9 mouse cellular contexts compared by ENCODE assay signal in genomic region chr15:78623426-78623825, GRCm38 (mm10). TPM values are rescaled to one million over a fixed set of nuclear protein-coding genes. Genes with fewer than 3 reads are reported as not detected.
A peak's percentile ranks its signal among the peaks of the same experiment; 100 is the strongest.
DNase-seq lines count a peak whose midpoint lies in the region; ATAC-seq and TF ChIP-seq lines count a peak whose summit lies in the region.
"Had no signal": no experiment of that assay in that cellular context is flagged by ENCODE, and none has a peak within 500 bp of the region (broad histone marks: within the 10 kb centered on the region; RNA-seq: fewer than 3 reads in every experiment).

No protein-coding gene starts in this region.

- 17% methylated on average over 5 of the region's 5 CpGs for WGBS in kidney, postnatal 0 days
- 21% methylated on average over 5 of the region's 5 CpGs for WGBS in liver, embryonic 11.5 days
- 9% methylated on average over 5 of the region's 5 CpGs for WGBS in neural tube, embryonic 14.5 days

- peak; percentile 15 to 65 for DNase-seq in urinary bladder, adult 18-20 months (ENCODE audit: low spot score in 2 of 2)
- no peak for DNase-seq in urinary bladder, postnatal 10 days (ENCODE audit: low spot score)
- DNase-seq in cerebellum, adult 18-20 months, result peak; percentile 54 to 73
- peak; percentile 63 for DNase-seq in forelimb bud, embryonic 11.5 days (ENCODE audit: low read depth, low spot score)
- peak; percentile 82 for DNase-seq in kidney, postnatal 0 days (ENCODE audit: low spot score)
- peak; percentile 64 for DNase-seq in liver, embryonic 11.5 days (ENCODE audit: low spot score)
- peak; percentile 89 for DNase-seq in testis, postnatal 10 days (ENCODE audit: low spot score)

- no peak overlapping the region for H3K4me2 ChIP-seq in kidney, postnatal 0 days (ENCODE audit: low read length)
- H3K4me2 ChIP-seq in liver, embryonic 11.5 days, result no peak overlapping the region
- H3K4me2 ChIP-seq in neural tube, embryonic 14.5 days (ENCODE audit: low read depth, low read length), result no peak overlapping the region
- H3K4me2 ChIP-seq: stomach, embryonic 15.5 days had no signal

- no peaks in the 10 kb centered on the region for H3K36me3 ChIP-seq in kidney, postnatal 0 days (ENCODE audit: insufficient read depth, low read length)
- no peaks in the 10 kb centered on the region for H3K36me3 ChIP-seq in liver, embryonic 11.5 days (ENCODE audit: control insufficient read depth, insufficient read depth, low read length)
- no peaks in the 10 kb centered on the region for H3K36me3 ChIP-seq in neural tube, embryonic 14.5 days (ENCODE audit: control insufficient read depth, insufficient read depth, low read length)
- H3K36me3 ChIP-seq: stomach, embryonic 15.5 days had no signal

- no peak overlapping the region for H3K9ac ChIP-seq in kidney, postnatal 0 days (ENCODE audit: low read depth, low read length)
- H3K9ac ChIP-seq in liver, embryonic 11.5 days (ENCODE audit: low read depth, low read length), result no peak overlapping the region
- no peak overlapping the region for H3K9ac ChIP-seq in neural tube, embryonic 14.5 days (replicated peaks; ENCODE audit: low read depth, low read length)
- H3K9ac ChIP-seq: stomach, embryonic 15.5 days had no signal

- no peak for ATAC-seq in kidney, postnatal 0 days (replicated peaks; ENCODE audit: low FRiP score, low read depth)
- no peak for ATAC-seq in liver, embryonic 11.5 days (replicated peaks; ENCODE audit: low FRiP score)
- peak; percentile 12; the same call in 1 of the 2 replicates for ATAC-seq in neural tube, embryonic 14.5 days (ENCODE audit: low read depth)

- no peaks in the 10 kb centered on the region for H3K9me3 ChIP-seq in kidney, postnatal 0 days (replicated peaks; ENCODE audit: low read length)
- H3K9me3 ChIP-seq in liver, embryonic 11.5 days (ENCODE audit: control insufficient read depth, low read length), result no peaks in the 10 kb centered on the region
- no peaks in the 10 kb centered on the region for H3K9me3 ChIP-seq in neural tube, embryonic 14.5 days (ENCODE audit: control insufficient read depth, low read length)
- H3K9me3 ChIP-seq: stomach, embryonic 15.5 days had no signal

- H3K4me3 ChIP-seq in kidney, postnatal 0 days (replicated peaks; ENCODE audit: low read depth, low read length), result no peak overlapping the region
- H3K4me3 ChIP-seq in liver, embryonic 11.5 days (ENCODE audit: low read depth, low read length), result no peak overlapping the region
- no peak overlapping the region for H3K4me3 ChIP-seq in neural tube, embryonic 14.5 days (ENCODE audit: low read depth, low read length)
- H3K4me3 ChIP-seq: stomach, embryonic 15.5 days had no signal

- no peaks in the 10 kb centered on the region for H3K4me1 ChIP-seq in kidney, postnatal 0 days (replicated peaks; ENCODE audit: insufficient read depth, low read length)
- H3K4me1 ChIP-seq in liver, embryonic 11.5 days (replicated peaks; ENCODE audit: control insufficient read depth, insufficient read depth, low read length), result no peaks in the 10 kb centered on the region
- H3K4me1 ChIP-seq in neural tube, embryonic 14.5 days (ENCODE audit: control insufficient read depth, insufficient read depth, low read length), result no peaks in the 10 kb centered on the region; the same call in 1 of the 2 replicates

- peaks cover 2% of the 10 kb centered on the region; the same call in 1 of the 2 replicates for H3K27me3 ChIP-seq in kidney, postnatal 0 days (ENCODE audit: insufficient read depth, low read length)
- H3K27me3 ChIP-seq in liver, embryonic 11.5 days (replicated peaks; ENCODE audit: control insufficient read depth, insufficient read depth, low read length), result no peaks in the 10 kb centered on the region
- no peaks in the 10 kb centered on the region; the same call in 1 of the 2 replicates for H3K27me3 ChIP-seq in neural tube, embryonic 14.5 days (ENCODE audit: control insufficient read depth, insufficient read depth, low read length)

- TF ChIP-seq CTCF in kidney, postnatal 0 days (IDR thresholded peaks at IDR 0.05; ENCODE audit: low read depth), result peak; percentile 92

- no peak overlapping the region for H3K27ac ChIP-seq in kidney, postnatal 0 days
- H3K27ac ChIP-seq in liver, embryonic 11.5 days (ENCODE audit: low read depth, low read length), result no peak overlapping the region
- H3K27ac ChIP-seq in neural tube, embryonic 14.5 days (ENCODE audit: low read depth, low read length), result no peak overlapping the region
- H3K27ac ChIP-seq: stomach, embryonic 15.5 days had no signal

RNA-seq across cellular contexts. Expression of gene Cyth4, which starts 26.6 kb away (rescaled TPM):
- 5.4 and 6.2 TPM in 2 replicates for polyA plus RNA-seq in kidney, postnatal 0 days (2015; fragmentation: Nextera tagmentation; extraction: Ambion mirVana)
- polyA plus RNA-seq in liver, embryonic 11.5 days (2014; fragmentation: Nextera tagmentation; extraction: Ambion mirVana), result 7.8 and 9.5 TPM in 2 replicates
- 2.0 and 3.7 TPM in 2 replicates for polyA plus RNA-seq in neural tube, embryonic 14.5 days (2014; fragmentation: Nextera tagmentation; extraction: Ambion mirVana)

RNA-seq across cellular contexts. Expression of gene Rac2, which starts 50.8 kb away (rescaled TPM):
- 7.0 and 8.8 TPM in 2 replicates for polyA plus RNA-seq in kidney, postnatal 0 days (2015; fragmentation: Nextera tagmentation; extraction: Ambion mirVana)
- polyA plus RNA-seq in liver, embryonic 11.5 days (2014; fragmentation: Nextera tagmentation; extraction: Ambion mirVana), result 124 and 126 TPM in 2 replicates
- polyA plus RNA-seq in neural tube, embryonic 14.5 days (2014; fragmentation: Nextera tagmentation; extraction: Ambion mirVana), result 6.9 and 9.0 TPM in 2 replicates

Comparison
In these comparisons a context has a peak if more than half of its experiments do, and no peak if none do; other contexts are left out.
1. RNA of gene Rac2, which starts 50.8 kb away (polyA plus RNA-seq): 124 to 126 TPM in liver, embryonic 11.5 days; 7.0 to 8.8 TPM in kidney, postnatal 0 days and 6.9 to 9.0 TPM in neural tube, embryonic 14.5 days; every median in the first group is over 10 times any median in the second.